Mouse (Mus musculus): ENCODE measurements around the gene Ntm. TPM values are rescaled to one million over a fixed set of nuclear protein-coding genes. Genes with fewer than 3 reads are reported as not detected.

Gene Ntm
- polyA plus RNA-seq, 1 experiment from 2014 or later = 267 TPM

DNA sequence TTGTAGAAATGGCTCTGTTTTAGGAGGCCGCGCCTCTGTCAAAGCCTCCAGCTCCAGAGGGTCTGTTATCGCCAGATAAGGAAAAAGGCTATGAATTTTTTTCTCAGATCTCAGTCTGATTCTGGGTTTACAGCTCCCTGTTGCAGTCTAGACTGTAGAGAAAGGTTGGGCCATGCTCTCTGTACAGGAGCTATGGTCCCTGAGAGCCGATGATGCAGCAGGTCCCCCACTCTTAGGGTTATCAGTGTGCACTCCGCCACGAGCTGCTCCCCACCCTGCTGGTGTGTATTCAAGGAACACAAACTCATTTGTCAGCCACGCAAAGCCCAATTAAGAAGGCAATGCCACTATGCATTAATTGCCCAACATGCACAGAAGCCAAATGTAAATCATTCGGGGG lies 97.4 kb downstream of the Ntm start:
- H3K27ac ChIP-seq (ENCODE audit: low read length) = peak overlapping the region; percentile 47; the same call in 1 of the 2 replicates
- WGBS = 27% methylated on average over 8 of the region's 8 CpGs
- H3K9ac ChIP-seq (ENCODE audit: low read depth, low read length) = no peak overlapping the region
- no peaks in the 10 kb centered on the region for H3K9me3 ChIP-seq (replicated peaks; ENCODE audit: control insufficient read depth, low read length, poor library complexity, severe bottlenecking)
- peaks cover 23% of the 10 kb centered on the region for H3K4me1 ChIP-seq (ENCODE audit: control insufficient read depth, insufficient read depth, low read length)
- H3K4me3 ChIP-seq (ENCODE audit: low read depth, low read length) = no peak overlapping the region
- no peaks in the 10 kb centered on the region for H3K36me3 ChIP-seq (ENCODE audit: control insufficient read depth, insufficient read depth, low read length)
- ATAC-seq = no peak
- no peaks in the 10 kb centered on the region for H3K27me3 ChIP-seq (ENCODE audit: control insufficient read depth, insufficient read depth, low read depth, low read length)
- no peak overlapping the region for H3K4me2 ChIP-seq (ENCODE audit: low read length)

- Histone ChIP-seq H3K27me3 (ENCODE audit: control insufficient read depth, insufficient read depth, low read depth, low read length) (no peaks in the 10 kb centered on the region), H3K9ac (ENCODE audit: low read depth, low read length) (no peak overlapping the region), H3K4me2 (ENCODE audit: low read length) (no peak overlapping the region), H3K36me3 (ENCODE audit: control insufficient read depth, insufficient read depth, low read length) (no peaks in the 10 kb centered on the region), H3K4me1 (ENCODE audit: control insufficient read depth, insufficient read depth, low read length) (peaks cover 23% of the 10 kb centered on the region), H3K27ac (ENCODE audit: low read length) (peak overlapping the region; percentile 38; the same call in 1 of the 2 replicates), H3K9me3 (replicated peaks; ENCODE audit: control insufficient read depth, low read length, poor library complexity, severe bottlenecking) (no peaks in the 10 kb centered on the region), H3K4me3 (ENCODE audit: low read depth, low read length) (no peak overlapping the region)
- 15% methylated on average over 1 of the region's 1 CpGs for WGBS
- peak; percentile 71 for ATAC-seq
These were observed 98.1 kb downstream of the Ntm start for GRCm38 (mm10) chr9:29864886-29865285.

DNA sequence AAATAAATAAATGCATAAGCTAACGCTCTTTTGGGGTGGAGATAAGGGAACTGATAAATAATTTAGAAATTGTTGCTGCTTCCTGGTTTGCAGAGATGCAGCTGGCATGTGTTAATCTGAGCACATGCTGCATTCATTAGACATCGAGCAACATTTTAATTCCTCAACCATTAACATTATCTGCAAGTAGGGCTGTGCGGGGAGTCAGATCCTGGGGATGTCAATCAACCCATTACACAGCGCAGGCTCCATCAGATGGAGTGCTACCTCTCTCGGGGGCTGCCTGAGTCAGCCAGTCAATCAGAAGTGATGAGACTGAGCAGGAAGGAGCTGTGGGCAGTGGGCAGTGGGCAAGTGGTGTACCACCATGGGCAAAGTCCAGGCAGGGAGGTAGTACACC lies 100.5 kb downstream of the Ntm start:
- Histone ChIP-seq H3K4me2 (ENCODE audit: low read length) (no peak overlapping the region), H3K9ac (ENCODE audit: low read depth, low read length) (no peak overlapping the region), H3K27me3 (ENCODE audit: control insufficient read depth, insufficient read depth, low read depth, low read length) (no peaks in the 10 kb centered on the region), H3K4me3 (ENCODE audit: low read depth, low read length) (no peak overlapping the region), H3K27ac (ENCODE audit: low read length) (peak overlapping the region; percentile 3; the same call in 1 of the 2 replicates), H3K4me1 (ENCODE audit: control insufficient read depth, insufficient read depth, low read length) (peaks cover 21% of the 10 kb centered on the region), H3K36me3 (ENCODE audit: control insufficient read depth, insufficient read depth, low read length) (no peaks in the 10 kb centered on the region), H3K9me3 (replicated peaks; ENCODE audit: control insufficient read depth, low read length, poor library complexity, severe bottlenecking) (no peaks in the 10 kb centered on the region)
- peak; percentile 66 for ATAC-seq
- 34% methylated on average over 5 of the region's 5 CpGs for WGBS

DNA sequence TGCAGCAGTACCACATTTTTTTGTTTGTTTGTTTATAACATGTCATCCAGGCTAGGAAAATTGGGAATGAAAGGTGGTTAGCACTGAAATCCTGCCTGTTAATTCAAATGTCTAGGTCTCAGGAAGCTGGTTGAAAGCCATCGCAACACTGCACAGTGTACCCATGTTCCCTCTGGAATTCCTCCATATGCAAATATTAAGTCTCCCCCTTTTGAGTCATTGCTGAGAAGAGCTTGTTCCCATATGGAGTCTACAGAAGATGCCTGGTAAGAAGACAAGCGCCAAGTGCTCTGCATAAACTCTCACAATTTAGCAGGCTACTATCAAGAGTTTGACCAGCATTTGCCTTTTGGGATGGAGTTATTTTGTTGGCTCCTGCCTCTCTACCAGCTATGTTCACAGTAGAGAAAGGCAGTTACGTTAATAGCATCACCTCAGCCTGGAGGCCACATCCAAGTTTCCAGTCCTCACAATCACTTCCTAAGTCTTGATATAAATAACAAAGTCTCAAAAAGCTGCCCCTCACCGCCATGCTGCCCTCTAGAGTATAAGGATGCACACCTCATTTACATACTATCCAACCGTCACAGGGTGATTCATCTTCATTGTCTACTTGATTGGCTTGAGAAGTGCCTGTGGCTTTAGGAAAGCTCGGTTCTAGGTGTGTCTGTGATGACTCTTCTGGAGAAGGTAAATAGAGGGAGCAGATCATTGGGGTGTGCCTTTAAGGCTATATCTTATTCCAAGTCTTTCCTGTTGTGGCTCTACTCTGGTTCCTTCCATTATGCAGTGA lies 103.5 kb downstream of the Ntm start:
- ATAC-seq = no peak
- H3K27ac ChIP-seq (ENCODE audit: low read length) = no peak overlapping the region
- no peak overlapping the region for H3K4me3 ChIP-seq (ENCODE audit: low read depth, low read length)
- H3K9ac ChIP-seq (ENCODE audit: low read depth, low read length) = no peak overlapping the region
- H3K36me3 ChIP-seq (ENCODE audit: control insufficient read depth, insufficient read depth, low read length) = no peaks in the 10 kb centered on the region
- H3K27me3 ChIP-seq (ENCODE audit: control insufficient read depth, insufficient read depth, low read depth, low read length) = no peaks in the 10 kb centered on the region
- peaks cover 2% of the 10 kb centered on the region for H3K4me1 ChIP-seq (ENCODE audit: control insufficient read depth, insufficient read depth, low read length)
- H3K4me2 ChIP-seq (ENCODE audit: low read length) = no peak overlapping the region
- whole genome bisulfite sequencing = 94% methylated on average over 6 of the region's 6 CpGs
- no peaks in the 10 kb centered on the region for H3K9me3 ChIP-seq (replicated peaks; ENCODE audit: control insufficient read depth, low read length, poor library complexity, severe bottlenecking)

DNA sequence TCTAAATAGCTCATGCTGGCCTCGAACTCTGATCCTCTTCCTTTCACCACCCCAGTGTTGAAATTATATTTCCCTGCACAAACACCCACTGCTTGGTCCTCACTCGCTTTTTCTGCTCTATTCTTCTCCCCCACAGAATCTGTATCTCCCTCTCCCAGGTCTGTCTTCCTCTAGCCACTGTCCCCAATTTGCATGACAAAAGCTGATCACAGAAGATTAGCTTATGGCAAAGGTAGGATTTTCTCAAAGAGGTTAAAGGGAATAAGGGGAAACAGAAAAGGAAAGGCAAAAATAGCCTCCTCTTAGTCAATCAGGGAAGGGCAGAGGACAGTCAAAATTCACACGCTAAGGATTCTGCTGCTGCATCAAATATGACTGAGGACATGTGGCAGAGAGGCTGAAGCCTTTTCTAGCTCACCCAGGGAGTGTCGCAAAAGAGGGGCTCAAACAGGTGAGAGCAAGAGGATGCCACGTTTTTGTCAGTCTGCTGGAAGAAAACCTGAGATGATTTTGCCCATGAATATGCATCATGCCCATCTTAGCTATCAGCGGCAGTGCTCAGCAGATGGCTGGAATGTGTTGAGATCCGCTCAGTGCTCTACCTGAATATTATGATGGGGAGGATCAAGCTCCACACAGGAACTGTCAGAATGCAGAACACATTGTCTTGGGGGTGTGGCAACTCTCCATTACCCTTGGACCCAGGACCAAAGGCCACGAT lies 114.0 kb downstream of the Ntm start:
- 34% methylated on average over 8 of the region's 8 CpGs for WGBS
- no peak for ATAC-seq
- H3K36me3 ChIP-seq (ENCODE audit: control insufficient read depth, insufficient read depth, low read length) = no peaks in the 10 kb centered on the region
- no peak overlapping the region for H3K4me2 ChIP-seq (ENCODE audit: low read length)
- no peaks in the 10 kb centered on the region for H3K27me3 ChIP-seq (ENCODE audit: control insufficient read depth, insufficient read depth, low read depth, low read length)
- no peak overlapping the region for H3K27ac ChIP-seq (ENCODE audit: low read length)
- no peak overlapping the region for H3K4me3 ChIP-seq (ENCODE audit: low read depth, low read length)
- no peak overlapping the region for H3K9ac ChIP-seq (ENCODE audit: low read depth, low read length)
- H3K9me3 ChIP-seq (replicated peaks; ENCODE audit: control insufficient read depth, low read length, poor library complexity, severe bottlenecking) = no peaks in the 10 kb centered on the region
- peaks cover 4% of the 10 kb centered on the region for H3K4me1 ChIP-seq (ENCODE audit: control insufficient read depth, insufficient read depth, low read length)

GRCm38 (mm10) chr9:29837344-29837743 lies 125.6 kb downstream of the Ntm start:
- H3K36me3 ChIP-seq (ENCODE audit: control insufficient read depth, insufficient read depth, low read length) = no peaks in the 10 kb centered on the region
- H3K4me3 ChIP-seq (ENCODE audit: low read depth, low read length) = no peak overlapping the region
- WGBS = 43% methylated on average over 6 of the region's 6 CpGs
- H3K4me2 ChIP-seq (ENCODE audit: low read length) = no peak overlapping the region
- peaks cover 38% of the 10 kb centered on the region for H3K4me1 ChIP-seq (ENCODE audit: control insufficient read depth, insufficient read depth, low read length)
- no peak overlapping the region for H3K27ac ChIP-seq (ENCODE audit: low read length)
- H3K9me3 ChIP-seq (replicated peaks; ENCODE audit: control insufficient read depth, low read length, poor library complexity, severe bottlenecking) = no peaks in the 10 kb centered on the region
- no peaks in the 10 kb centered on the region for H3K27me3 ChIP-seq (ENCODE audit: control insufficient read depth, insufficient read depth, low read depth, low read length)
- no peak overlapping the region for H3K9ac ChIP-seq (ENCODE audit: low read depth, low read length)
- ATAC-seq = no peak

- WGBS = 59% methylated on average over 5 of the region's 5 CpGs
- H3K27me3 ChIP-seq (ENCODE audit: control insufficient read depth, insufficient read depth, low read depth, low read length) = no peaks in the 10 kb centered on the region
- ATAC-seq = no peak
- H3K9me3 ChIP-seq (replicated peaks; ENCODE audit: control insufficient read depth, low read length, poor library complexity, severe bottlenecking) = no peaks in the 10 kb centered on the region
- peaks cover 43% of the 10 kb centered on the region for H3K4me1 ChIP-seq (ENCODE audit: control insufficient read depth, insufficient read depth, low read length)
- H3K27ac ChIP-seq (ENCODE audit: low read length) = peak overlapping the region; percentile 12; the same call in 1 of the 2 replicates
- H3K4me3 ChIP-seq (ENCODE audit: low read depth, low read length) = no peak overlapping the region
- no peak overlapping the region for H3K4me2 ChIP-seq (ENCODE audit: low read length)
- no peaks in the 10 kb centered on the region for H3K36me3 ChIP-seq (ENCODE audit: control insufficient read depth, insufficient read depth, low read length)
- no peak overlapping the region for H3K9ac ChIP-seq (ENCODE audit: low read depth, low read length)
These were observed 128.0 kb downstream of the Ntm start for GRCm38 (mm10) chr9:29834911-29835310.

DNA sequence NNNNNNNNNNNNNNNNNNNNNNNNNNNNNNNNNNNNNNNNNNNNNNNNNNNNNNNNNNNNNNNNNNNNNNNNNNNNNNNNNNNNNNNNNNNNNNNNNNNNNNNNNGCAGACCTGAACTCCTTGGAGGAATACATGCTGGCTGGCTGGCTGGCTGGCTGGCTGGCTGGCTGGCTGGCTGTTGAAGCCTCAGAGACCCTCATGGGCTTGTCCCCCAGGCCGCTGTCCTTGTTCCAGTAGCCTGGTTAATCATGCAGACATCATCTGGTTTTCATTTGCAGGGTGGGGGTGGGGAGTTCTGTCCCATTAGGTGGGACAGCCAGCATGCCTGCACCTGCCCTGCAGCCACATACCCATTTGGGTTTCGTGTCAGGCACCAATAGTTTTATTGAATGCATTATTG lies 129.2 kb downstream of the Ntm start:
- H3K36me3 ChIP-seq (ENCODE audit: control insufficient read depth, insufficient read depth, low read length) = no peaks in the 10 kb centered on the region
- H3K27me3 ChIP-seq (ENCODE audit: control insufficient read depth, insufficient read depth, low read depth, low read length) = no peaks in the 10 kb centered on the region
- WGBS = 22% methylated on average over 2 of the region's 2 CpGs
- no peaks in the 10 kb centered on the region for H3K9me3 ChIP-seq (replicated peaks; ENCODE audit: control insufficient read depth, low read length, poor library complexity, severe bottlenecking)
- ATAC-seq = no peak
- no peak overlapping the region for H3K4me2 ChIP-seq (ENCODE audit: low read length)
- no peak overlapping the region for H3K4me3 ChIP-seq (ENCODE audit: low read depth, low read length)
- no peak overlapping the region for H3K9ac ChIP-seq (ENCODE audit: low read depth, low read length)
- H3K4me1 ChIP-seq (ENCODE audit: control insufficient read depth, insufficient read depth, low read length) = peaks cover 41% of the 10 kb centered on the region
- H3K27ac ChIP-seq (ENCODE audit: low read length) = peak overlapping the region; percentile 60

DNA sequence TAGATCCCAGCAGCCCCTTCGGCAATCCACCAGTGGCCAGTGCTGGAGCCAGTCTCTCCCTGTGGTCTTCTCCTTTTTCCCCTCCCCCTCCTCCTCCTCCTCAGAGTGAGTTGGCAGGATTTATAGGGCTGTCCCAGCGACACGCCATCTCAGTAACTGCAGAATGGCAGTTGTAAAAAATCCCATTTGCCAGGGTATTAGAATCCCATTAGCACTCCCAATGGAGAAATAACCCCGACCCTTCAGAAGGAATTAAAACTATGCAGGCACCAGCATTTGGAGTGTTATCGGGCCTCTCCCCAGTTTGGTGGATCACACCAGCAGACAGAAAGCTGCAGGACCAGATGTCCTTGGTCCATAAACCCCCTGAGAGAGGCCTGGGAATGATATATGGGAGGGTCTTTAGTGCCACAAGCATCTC lies 135.7 kb downstream of the Ntm start:
- no peak for ATAC-seq
- H3K4me1 ChIP-seq (ENCODE audit: control insufficient read depth, insufficient read depth, low read length) = peaks cover 12% of the 10 kb centered on the region; the same call in 1 of the 2 replicates
- 25% methylated on average over 5 of the region's 5 CpGs for WGBS
- H3K9ac ChIP-seq (ENCODE audit: low read depth, low read length) = no peak overlapping the region
- no peaks in the 10 kb centered on the region for H3K9me3 ChIP-seq (replicated peaks; ENCODE audit: control insufficient read depth, low read length, poor library complexity, severe bottlenecking)
- H3K27ac ChIP-seq (ENCODE audit: low read length) = no peak overlapping the region
- no peaks in the 10 kb centered on the region for H3K36me3 ChIP-seq (ENCODE audit: control insufficient read depth, insufficient read depth, low read length)
- H3K4me2 ChIP-seq (ENCODE audit: low read length) = no peak overlapping the region
- no peak overlapping the region for H3K4me3 ChIP-seq (ENCODE audit: low read depth, low read length)
- no peaks in the 10 kb centered on the region for H3K27me3 ChIP-seq (ENCODE audit: control insufficient read depth, insufficient read depth, low read depth, low read length)
